Mouse (Mus musculus): ENCODE measurements around the gene Slc6a5.

Slc6a5 gene

DNA sequence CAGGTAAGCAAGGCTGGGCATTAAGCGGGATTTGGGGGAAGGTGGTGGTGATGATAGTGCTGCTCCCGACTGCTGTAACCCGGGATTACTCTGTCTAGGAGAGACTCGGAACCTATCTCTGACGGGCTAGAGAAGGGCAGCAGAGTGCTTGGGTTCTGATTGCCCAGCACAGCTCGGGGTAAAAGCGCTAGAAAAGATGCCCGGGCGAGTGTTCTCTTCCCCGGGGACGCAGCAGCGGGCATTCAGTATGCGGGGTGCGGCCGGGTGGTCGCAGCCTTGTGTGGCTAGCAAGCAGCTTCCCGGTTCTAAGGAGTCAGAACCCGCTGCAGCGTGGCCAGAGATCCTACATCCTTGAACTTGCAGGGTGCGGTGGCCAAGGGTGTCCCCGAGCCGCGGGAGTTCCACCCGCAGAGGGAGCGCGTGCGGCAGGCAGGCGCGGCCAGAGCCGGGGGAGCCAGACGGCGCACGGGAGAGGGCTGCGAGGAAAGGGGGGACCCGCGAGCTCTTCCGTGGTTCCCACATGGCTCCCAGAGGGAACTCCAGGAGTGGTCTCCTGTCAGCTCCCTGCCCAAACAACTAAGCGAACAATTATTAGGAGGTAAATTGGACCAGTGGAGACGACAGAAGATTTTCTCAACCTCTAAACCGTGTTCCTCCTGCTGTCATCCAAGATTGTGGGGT, 65.6 kb downstream of the Slc6a5 start:
- in situ Hi-C loops (cut with MboI; ENCODE audit: low sequenced_read_pairs) = no loop called here

DNA sequence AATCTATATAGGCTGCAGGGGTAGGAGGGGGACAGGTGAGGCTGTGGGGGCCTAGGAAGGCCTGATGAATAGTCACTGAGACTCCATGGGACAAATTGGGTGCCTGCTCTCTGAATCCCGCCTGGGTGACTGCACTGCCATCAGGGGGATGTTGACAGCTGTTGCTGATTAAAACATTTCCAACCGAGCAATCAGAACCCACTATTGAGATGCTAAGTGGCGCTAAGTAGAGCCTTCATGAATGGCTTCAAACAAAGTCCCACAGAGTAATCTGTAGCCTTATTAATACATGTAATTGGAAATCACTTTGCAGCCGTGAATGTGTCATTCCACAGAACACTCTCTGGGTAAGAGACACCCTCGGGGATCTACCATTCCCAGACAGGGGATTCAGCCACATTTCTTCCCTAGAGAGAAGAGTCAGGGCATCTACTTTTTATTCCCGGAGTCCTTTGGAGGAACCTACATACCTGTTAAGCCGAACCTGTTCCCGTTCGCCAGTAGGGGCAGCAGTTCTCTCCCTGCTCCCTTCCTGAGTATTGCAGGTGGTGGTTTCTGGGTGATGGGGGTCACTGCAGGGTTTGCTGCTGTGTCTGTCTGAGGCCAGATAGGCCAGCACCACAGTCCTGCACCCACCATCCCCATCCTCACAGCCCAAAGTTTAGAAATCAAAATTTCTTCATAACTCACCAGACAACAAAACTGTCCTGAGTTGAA, 71.7 kb downstream of the Slc6a5 start:
- in situ Hi-C loops (cut with MboI; ENCODE audit: low sequenced_read_pairs) = no loop called here

DNA sequence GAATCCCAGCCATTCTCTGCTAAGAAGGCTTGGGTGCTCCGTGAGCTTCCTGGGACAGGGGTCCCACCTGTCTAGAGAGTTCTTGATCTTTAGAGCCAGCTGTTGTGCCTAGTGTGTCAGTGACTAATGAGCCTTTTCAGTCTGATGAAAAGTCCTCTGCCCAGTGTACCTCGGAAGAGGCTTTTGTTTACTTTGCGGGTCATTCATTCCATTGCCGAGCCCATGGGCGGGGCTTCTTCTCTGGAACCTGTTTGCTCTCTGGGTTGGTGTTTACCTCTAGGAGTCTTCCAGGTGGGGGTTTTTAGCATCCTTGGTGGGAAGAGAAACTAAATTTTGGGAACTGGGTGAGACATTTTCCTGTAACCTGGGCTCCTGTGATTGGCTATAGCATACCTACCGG, 74.8 kb downstream of the Slc6a5 start:
- in situ Hi-C loops (cut with MboI; ENCODE audit: low sequenced_read_pairs) = no loop called here

DNA sequence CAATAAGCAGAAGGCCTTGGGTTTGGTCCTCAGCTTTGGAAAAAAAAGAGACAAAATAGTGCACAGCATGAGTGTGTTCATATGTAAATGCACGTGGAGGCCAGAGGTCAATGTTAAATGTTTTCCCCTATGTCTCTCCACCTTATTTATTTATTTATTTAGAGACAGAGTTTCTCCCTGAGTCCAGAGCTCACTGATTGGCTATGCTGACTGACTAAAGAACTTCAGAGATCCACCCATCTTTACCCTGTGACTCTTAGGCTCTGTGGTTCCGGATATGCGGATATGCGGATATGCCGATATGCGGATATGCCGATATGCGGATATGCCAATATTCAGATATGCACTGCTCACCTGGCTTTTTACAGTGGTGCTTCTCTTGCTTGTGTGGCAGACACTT, 76.0 kb downstream of the Slc6a5 start:
- in situ Hi-C loops (cut with MboI; ENCODE audit: low sequenced_read_pairs) = no loop called here

DNA sequence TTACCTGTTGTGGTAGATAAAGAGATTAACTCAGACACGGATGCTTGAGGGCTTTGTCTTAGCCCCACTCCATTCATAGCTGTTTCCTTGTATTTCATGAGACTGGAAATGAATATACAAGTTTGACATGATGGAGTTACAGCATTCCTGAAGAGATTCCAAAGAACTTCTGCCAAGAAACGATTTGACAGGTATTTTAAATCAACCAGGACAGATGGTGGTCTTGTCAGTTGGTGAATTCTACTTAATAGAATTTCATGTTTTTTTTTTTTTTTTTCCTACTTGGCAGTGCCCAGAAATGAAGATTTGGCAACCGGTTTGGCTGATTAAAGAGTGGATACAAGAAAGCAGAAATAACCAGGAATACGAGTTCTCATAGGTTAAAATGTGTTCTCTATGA, 89.4 kb downstream of the Slc6a5 start:
- in situ Hi-C loops (cut with MboI; ENCODE audit: low sequenced_read_pairs) = no loop called here

DNA sequence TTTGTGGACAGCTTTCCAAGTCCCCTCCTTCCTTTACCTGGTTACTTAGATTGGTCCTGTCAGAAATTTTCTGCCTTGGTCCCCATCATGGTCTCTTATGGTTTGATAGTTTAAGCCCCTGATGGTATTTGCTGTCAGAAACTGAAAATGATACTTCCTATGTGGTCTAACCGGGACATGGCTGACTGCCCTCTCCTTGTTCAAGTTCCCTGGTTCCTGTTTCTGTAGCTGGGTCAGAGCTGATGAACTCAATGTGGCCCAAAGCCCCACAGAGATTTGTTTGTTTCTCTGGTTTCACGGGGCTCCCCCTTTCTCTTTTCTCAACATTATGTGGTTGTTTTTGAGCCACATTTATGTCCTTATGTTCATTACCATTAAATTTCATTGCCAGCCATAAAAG, 95.3 kb downstream of the Slc6a5 start:
- in situ Hi-C loops (cut with MboI; ENCODE audit: low sequenced_read_pairs) = no loop called here
